Mouse (Mus musculus) myocyte (in vitro differentiated cells): ENCODE results near the gene Robo1.

ENCODE experiments used
- CEBPB ChIP-seq: IDR thresholded peaks from 2 replicates; pipeline ENCODE4 v1.6.1; 2011; ENCODE audit warnings: mild to moderate bottlenecking, moderate library complexity; ENCODE audit not compliant: poor library complexity, insufficient read depth, severe bottlenecking
- E2F4 ChIP-seq: IDR thresholded peaks from one replicate; pipeline ENCODE4 v1.6.1; 2011; ENCODE audit warnings: mild to moderate bottlenecking, control low read depth, moderate library complexity; ENCODE audit not compliant: insufficient read depth
- MAX ChIP-seq: IDR thresholded peaks from one replicate; pipeline ENCODE4 v1.6.1; 2011; ENCODE audit warnings: low read depth, mild to moderate bottlenecking, control low read depth
- MYOD1 ChIP-seq, 3 experiments: IDR thresholded peaks; one replicate each; pipeline ENCODE4 v1.6.1; 2011; ENCODE audit warnings: control low read depth in 2 of 3, low read depth in 2 of 3, mild to moderate bottlenecking in 2 of 3, moderate library complexity in 1 of 3; ENCODE audit not compliant: insufficient read length in 2 of 3, control insufficient read depth in 1 of 3
- POLR2A ChIP-seq: IDR thresholded peaks from one replicate; pipeline ENCODE4 v1.6.1; 2011; ENCODE audit warnings: low read depth, mild to moderate bottlenecking, control low read depth, moderate library complexity; ENCODE audit not compliant: insufficient read length
- POLR2AphosphoS2 ChIP-seq: IDR thresholded peaks from one replicate; pipeline ENCODE4 v1.6.1; 2011; ENCODE audit warnings: low read depth, control low read depth; ENCODE audit not compliant: insufficient read length
- REST ChIP-seq: IDR thresholded peaks from one replicate; pipeline ENCODE4 v1.6.1; 2011; ENCODE audit warnings: mild to moderate bottlenecking, control low read depth, moderate library complexity; ENCODE audit not compliant: insufficient read depth, insufficient read length
- TCF12 ChIP-seq: IDR thresholded peaks from one replicate; pipeline ENCODE4 v1.6.1; 2011; ENCODE audit warnings: mild to moderate bottlenecking, control low read depth; ENCODE audit not compliant: poor library complexity, insufficient read depth, severe bottlenecking
- USF1 ChIP-seq: IDR thresholded peaks from one replicate; pipeline ENCODE4 v1.6.1; 2011; ENCODE audit warnings: low read depth, mild to moderate bottlenecking, control low read depth, moderate library complexity

- TF ChIP-seq POLR2A (no peak), MAX (no peak), POLR2AphosphoS2 (no peak), USF1 (no peak), REST (no peak), MYOD1 (IDR thresholded peaks at IDR 0.05; ENCODE audit: control insufficient read depth in 1 of 3, insufficient read length in 2 of 3, low read depth in 2 of 3) (no peak), CEBPB (no peak), TCF12 (no peak), E2F4 (no peak)
Measured at GRCm38 (mm10) chr16:72795379-72795712, 487.2 kb downstream of the Robo1 start.
